Mouse (Mus musculus) cerebellum, adult 2 months (tissue): ENCODE data around the gene Cfap61.

Experiments
- CTCF ChIP-seq: fragments of 200-500 bp; IDR thresholded peaks from 2 replicates; pipeline ENCODE4 v1.5.1; 2011; ENCODE audit warnings: low read depth, mild to moderate bottlenecking, control low read depth, low read length, moderate library complexity, borderline replicate concordance; ENCODE audit not compliant: insufficient read depth
- POLR2A ChIP-seq: fragments of 200-500 bp; IDR thresholded peaks from 2 replicates; pipeline ENCODE4 v1.6.1; 2011; ENCODE audit warnings: low read length, control low read depth, borderline replicate concordance; ENCODE audit not compliant: insufficient read depth

DNA sequence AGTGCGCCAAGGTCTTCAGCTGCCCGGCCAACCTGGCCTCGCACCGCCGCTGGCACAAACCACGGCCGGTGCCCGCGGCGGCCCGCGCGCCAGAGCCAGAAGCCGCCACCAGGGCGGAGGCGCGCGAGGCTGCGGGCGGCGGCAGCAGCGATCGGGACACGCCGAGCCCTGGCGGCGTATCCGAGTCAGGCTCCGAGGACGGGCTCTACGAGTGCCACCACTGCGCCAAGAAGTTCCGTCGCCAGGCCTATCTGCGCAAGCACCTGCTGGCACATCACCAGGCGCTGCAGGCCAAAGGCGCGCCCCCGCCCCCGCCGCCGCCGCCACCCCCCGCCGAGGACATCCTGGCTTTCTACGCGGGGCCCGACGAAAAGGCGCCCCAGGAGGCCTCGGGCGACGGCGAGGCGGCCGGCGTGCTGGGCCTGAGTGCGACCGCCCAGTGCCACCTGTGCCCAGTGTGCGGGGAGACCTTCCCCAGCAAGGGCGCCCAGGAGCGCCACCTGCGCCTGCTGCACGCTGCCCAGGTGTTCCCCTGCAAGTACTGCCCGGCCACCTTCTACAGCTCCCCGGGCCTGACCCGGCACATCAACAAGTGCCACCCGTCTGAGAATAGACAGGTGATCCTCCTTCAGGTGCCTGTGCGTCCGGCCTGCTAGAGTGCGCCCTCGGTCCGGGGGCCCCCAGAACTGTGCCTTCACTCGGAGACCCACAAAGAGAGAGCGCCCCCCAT is 288.8 kb downstream of the Cfap61 start:
- no peak for TF ChIP-seq CTCF
- TF ChIP-seq POLR2A = no peak
